In genomic region chr1:174649421-174649826, GRCm38 (mm10) we compare ENCODE assay signal across 19 mouse cellular contexts.
DNase-seq lines count a peak whose midpoint lies in the region; ATAC-seq and TF ChIP-seq lines count a peak whose summit lies in the region.
"Had no signal": no experiment of that assay in that cellular context is flagged by ENCODE, and none has a peak within 500 bp of the region (broad histone marks: within the 10 kb centered on the region; RNA-seq: fewer than 3 reads in every experiment).

No protein-coding gene starts in this region.

- H3K4me2 ChIP-seq in forebrain, postnatal 0 days (ENCODE audit: low read depth), result no peak overlapping the region
- no peak overlapping the region for H3K4me2 ChIP-seq in forebrain, embryonic 11.5 days (ENCODE audit: low read depth, low read length, severe bottlenecking)
- H3K4me2 ChIP-seq in embryonic facial prominence, embryonic 13.5 days, result peak overlapping the region; percentile 14; the same call in 1 of the 2 replicates
- H3K4me2 ChIP-seq in hindbrain, embryonic 12.5 days (replicated peaks), result no peak overlapping the region
- H3K4me2 ChIP-seq in midbrain, embryonic 16.5 days (ENCODE audit: low read length), result no peak overlapping the region

- H3K27ac ChIP-seq in forebrain, postnatal 0 days (ENCODE audit: low read depth, low read length), result no peak overlapping the region
- H3K27ac ChIP-seq in forebrain, embryonic 11.5 days (ENCODE audit: low read depth, low read length), result no peak overlapping the region
- H3K27ac ChIP-seq in embryonic facial prominence, embryonic 13.5 days, result peak overlapping the region; percentile 28; the same call in 1 of the 2 replicates
- H3K27ac ChIP-seq in hindbrain, embryonic 12.5 days, result peak overlapping the region; percentile 62; the same call in 1 of the 2 replicates
- H3K27ac ChIP-seq in midbrain, embryonic 16.5 days (ENCODE audit: low read length), result peak overlapping the region; percentile 28; the same call in 1 of the 2 replicates
- H3K27ac ChIP-seq: heart, embryonic 10.5 days had no signal

- no peaks in the 10 kb centered on the region for H3K36me3 ChIP-seq in forebrain, postnatal 0 days (ENCODE audit: insufficient read depth)
- H3K36me3 ChIP-seq in forebrain, embryonic 11.5 days (ENCODE audit: control insufficient read depth, insufficient read depth, low read length), result no peaks in the 10 kb centered on the region
- no peaks in the 10 kb centered on the region for H3K36me3 ChIP-seq in embryonic facial prominence, embryonic 13.5 days
- no peaks in the 10 kb centered on the region for H3K36me3 ChIP-seq in hindbrain, embryonic 12.5 days
- no peaks in the 10 kb centered on the region for H3K36me3 ChIP-seq in midbrain, embryonic 16.5 days (ENCODE audit: control insufficient read depth, insufficient read depth, low read length)
- H3K36me3 ChIP-seq: heart, embryonic 10.5 days had no signal

- no peaks in the 10 kb centered on the region for H3K27me3 ChIP-seq in forebrain, postnatal 0 days (ENCODE audit: insufficient read depth, low read length)
- no peaks in the 10 kb centered on the region for H3K27me3 ChIP-seq in forebrain, embryonic 11.5 days (ENCODE audit: control insufficient read depth, insufficient read depth, low read length)
- H3K27me3 ChIP-seq in embryonic facial prominence, embryonic 13.5 days, result no peaks in the 10 kb centered on the region
- no peaks in the 10 kb centered on the region for H3K27me3 ChIP-seq in hindbrain, embryonic 12.5 days
- H3K27me3 ChIP-seq in midbrain, embryonic 16.5 days (ENCODE audit: control insufficient read depth, insufficient read depth, low read depth, low read length), result no peaks in the 10 kb centered on the region
- H3K27me3 ChIP-seq: Patski had no signal

- no peaks in the 10 kb centered on the region for H3K9me3 ChIP-seq in forebrain, postnatal 0 days (ENCODE audit: low read length)
- H3K9me3 ChIP-seq in forebrain, embryonic 11.5 days (ENCODE audit: control insufficient read depth, low read length), result no peaks in the 10 kb centered on the region
- H3K9me3 ChIP-seq in embryonic facial prominence, embryonic 13.5 days, result no peaks in the 10 kb centered on the region
- no peaks in the 10 kb centered on the region for H3K9me3 ChIP-seq in hindbrain, embryonic 12.5 days (replicated peaks)
- H3K9me3 ChIP-seq in midbrain, embryonic 16.5 days (replicated peaks; ENCODE audit: control insufficient read depth, low read length, poor library complexity, severe bottlenecking), result no peaks in the 10 kb centered on the region
- H3K9me3 ChIP-seq: heart, embryonic 10.5 days had no signal

- no peak overlapping the region for H3K4me3 ChIP-seq in forebrain, postnatal 0 days (ENCODE audit: low read depth, low read length)
- H3K4me3 ChIP-seq in forebrain, embryonic 11.5 days (ENCODE audit: low read depth, low read length), result no peak overlapping the region
- H3K4me3 ChIP-seq in embryonic facial prominence, embryonic 13.5 days, result no peak overlapping the region
- no peak overlapping the region for H3K4me3 ChIP-seq in hindbrain, embryonic 12.5 days
- no peak overlapping the region for H3K4me3 ChIP-seq in midbrain, embryonic 16.5 days (ENCODE audit: low read depth, low read length)
- H3K4me3 ChIP-seq: heart, embryonic 10.5 days had no signal

- 56% methylated on average over 11 of the region's 11 CpGs for WGBS in forebrain, postnatal 0 days
- 78% methylated on average over 11 of the region's 11 CpGs for WGBS in forebrain, embryonic 11.5 days
- WGBS in embryonic facial prominence, embryonic 13.5 days, result 42% methylated on average over 11 of the region's 11 CpGs
- WGBS in hindbrain, embryonic 12.5 days, result 41% methylated on average over 11 of the region's 11 CpGs
- 27% methylated on average over 11 of the region's 11 CpGs for WGBS in midbrain, embryonic 16.5 days

- ATAC-seq in forebrain, postnatal 0 days, result peak; percentile 36; the same call in 1 of the 2 replicates
- ATAC-seq in forebrain, embryonic 11.5 days (replicated peaks; ENCODE audit: low FRiP score), result no peak
- ATAC-seq in embryonic facial prominence, embryonic 13.5 days (ENCODE audit: insufficient number of reproducible peaks, insufficient read depth, low FRiP score, low TSS enrichment, low read depth), result no peak
- ATAC-seq in hindbrain, embryonic 12.5 days (ENCODE audit: low FRiP score), result peak; percentile 64
- peak; percentile 77 for ATAC-seq in midbrain, embryonic 16.5 days
- ATAC-seq: activated CD4-positive, CD25-positive, alpha-beta regulatory T cell, adult 4 months; inflammation-experienced regulatory T-cells, adult 6 months; liver, postnatal 0 days; Patski had no signal

- H3K9ac ChIP-seq in forebrain, postnatal 0 days, result no peak overlapping the region
- no peak overlapping the region for H3K9ac ChIP-seq in forebrain, embryonic 11.5 days (ENCODE audit: low read length)
- no peak overlapping the region for H3K9ac ChIP-seq in embryonic facial prominence, embryonic 13.5 days
- H3K9ac ChIP-seq in hindbrain, embryonic 12.5 days, result no peak overlapping the region
- H3K9ac ChIP-seq in midbrain, embryonic 16.5 days (ENCODE audit: low read depth, low read length), result no peak overlapping the region
- H3K9ac ChIP-seq: liver, postnatal 0 days had no signal

- TF ChIP-seq CTCF in forebrain, postnatal 0 days (IDR thresholded peaks at IDR 0.05; ENCODE audit: low read depth), result no peak

- no peaks in the 10 kb centered on the region for H3K4me1 ChIP-seq in forebrain, postnatal 0 days (ENCODE audit: insufficient read depth)
- H3K4me1 ChIP-seq in forebrain, embryonic 11.5 days (replicated peaks; ENCODE audit: control insufficient read depth, insufficient read depth, low read length), result no peaks in the 10 kb centered on the region
- 0 out of 2 replicates have a peak, but pooled peaks cover 3% of the 10 kb centered on the region for H3K4me1 ChIP-seq in embryonic facial prominence, embryonic 13.5 days
- H3K4me1 ChIP-seq in hindbrain, embryonic 12.5 days, result no peaks in the 10 kb centered on the region
- H3K4me1 ChIP-seq in midbrain, embryonic 16.5 days (ENCODE audit: control insufficient read depth, insufficient read depth, low read length), result no peaks in the 10 kb centered on the region
- H3K4me1 ChIP-seq: heart, embryonic 10.5 days had no signal

- no peak for DNase-seq in forebrain, postnatal 0 days
- no peak for DNase-seq in forebrain, embryonic 11.5 days (ENCODE audit: low spot score)
- DNase-seq in adrenal gland, adult 18-20 months (ENCODE audit: low spot score in 2 of 2), result no peak
- no peak for DNase-seq in heart, adult 9 months (ENCODE audit: low spot score in 2 of 2)
- DNase-seq: cerebellum, postnatal 10 days; gastrocnemius, postnatal 36 days; heart, postnatal 14 days; kidney, adult 8-10 months; kidney, postnatal 36 days; liver; liver, postnatal 0 days; thymus, adult 18-20 months had no signal

Comparison
In these comparisons a context has a peak if more than half of its experiments do, and no peak if none do; other contexts are left out.
1. ATAC-seq: peak in forebrain, postnatal 0 days (single experiment), hindbrain, embryonic 12.5 days (single experiment) and midbrain, embryonic 16.5 days (single experiment); none in forebrain, embryonic 11.5 days (single experiment) and embryonic facial prominence, embryonic 13.5 days (single experiment).
2. H3K27ac ChIP-seq: peak in embryonic facial prominence, embryonic 13.5 days (single experiment), hindbrain, embryonic 12.5 days (single experiment) and midbrain, embryonic 16.5 days (single experiment); none in forebrain, postnatal 0 days (single experiment) and forebrain, embryonic 11.5 days (single experiment).